Mouse (Mus musculus) spleen, adult 2 months (tissue): ENCODE data around the gene Gm16253.

Source experiments
- CTCF ChIP-seq: fragments of 200-500 bp; IDR thresholded peaks from 2 replicates; pipeline ENCODE4 v1.5.1; 2011; ENCODE audit warnings: mild to moderate bottlenecking, inconsistent platforms; ENCODE audit not compliant: insufficient read depth, insufficient read length, insufficient replicate concordance; ENCODE audit errors: extremely low read depth
- POLR2A ChIP-seq: fragments of 200-500 bp; IDR thresholded peaks from 2 replicates; pipeline ENCODE4 v1.6.1; 2011; ENCODE audit warnings: low read depth, low read length, inconsistent platforms

- no peak for TF ChIP-seq POLR2A
- no peak for TF ChIP-seq CTCF
These were observed 11.7 kb upstream of the Gm16253 start for GRCm38 (mm10) chr3:96565105-96565504.
